Mouse (Mus musculus): Measurements from ENCODE around the gene Cdh10.

- TF ChIP-seq CTCF (IDR thresholded peaks at IDR 0.05; ENCODE audit: low read depth, low read length) (no peak), POLR2A (IDR thresholded peaks at IDR 0.05; ENCODE audit: borderline replicate concordance, low read depth, low read length) (no peak)
Measured at GRCm38 (mm10) chr15:18984891-18985290, 166.1 kb downstream of the Cdh10 start.

Data from bone marrow macrophage, adult 2 months (primary cell).